Mouse (Mus musculus) lung, postnatal 4 days (tissue): Measurements from ENCODE around the gene Uba3.

Experiments used
- DNase-seq, 2 experiments: peaks; one replicate each; pipeline ENCODE4 v3.0.0; 2021

Gene Uba3

DNA sequence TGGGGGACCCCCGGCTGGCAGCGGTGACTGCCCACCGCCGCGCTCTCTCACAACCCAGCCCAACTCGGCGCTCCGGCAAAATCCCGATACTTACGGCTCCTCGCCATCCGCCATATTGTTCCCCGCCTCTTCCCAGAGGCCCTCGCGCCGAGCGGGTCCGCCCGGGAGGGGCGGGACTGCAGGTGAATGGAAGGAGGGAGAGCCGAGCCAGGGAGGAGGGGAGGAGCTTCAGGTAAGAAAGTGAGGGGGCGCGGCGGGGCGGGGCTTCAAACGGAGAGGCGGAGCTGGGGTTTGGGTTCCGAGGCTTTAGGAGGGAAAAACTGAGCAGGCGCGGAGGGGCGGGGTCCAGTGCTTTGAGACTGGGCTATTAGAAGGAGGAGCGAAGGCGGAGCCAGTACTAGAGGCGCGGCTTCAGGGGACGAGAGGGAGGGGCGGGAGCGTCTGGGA, at the start of gene Uba3:
Uba3 (minus strand) TSS at position 209 of the 447 bp plus-strand sequence.
- peak; percentile 99 to 100 for DNase-seq

DNA sequence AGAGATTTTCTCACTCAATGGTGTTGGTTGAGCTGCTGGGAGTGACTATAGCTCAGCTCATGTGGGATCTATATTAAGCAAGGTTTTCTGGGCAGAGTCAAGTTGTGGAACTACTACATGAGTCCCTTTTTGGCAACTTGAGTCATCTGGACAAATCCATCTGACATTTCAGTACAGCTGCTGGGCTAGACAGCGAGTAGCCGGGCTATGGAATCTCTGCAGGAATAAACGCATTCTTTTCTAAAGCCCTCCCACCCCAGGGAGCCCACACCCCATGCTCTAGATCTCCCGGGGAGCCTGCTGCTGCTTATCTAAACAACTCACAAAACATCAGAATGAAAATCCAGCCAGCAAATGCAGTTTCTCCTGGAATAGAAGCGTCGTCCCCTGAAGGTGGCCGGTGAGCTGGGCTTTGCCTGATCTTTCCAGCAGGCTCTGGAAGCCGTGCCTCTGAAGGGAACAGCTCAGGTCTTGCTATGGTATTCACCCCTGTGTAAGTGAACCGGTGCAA, 47.3 kb upstream of the Uba3 start, which contains the start of gene Lmod3:
Lmod3 (minus strand) TSS at position 49 of the 511 bp plus-strand sequence.
- peak in 1 of 2 experiments; percentile 30 for DNase-seq

DNA sequence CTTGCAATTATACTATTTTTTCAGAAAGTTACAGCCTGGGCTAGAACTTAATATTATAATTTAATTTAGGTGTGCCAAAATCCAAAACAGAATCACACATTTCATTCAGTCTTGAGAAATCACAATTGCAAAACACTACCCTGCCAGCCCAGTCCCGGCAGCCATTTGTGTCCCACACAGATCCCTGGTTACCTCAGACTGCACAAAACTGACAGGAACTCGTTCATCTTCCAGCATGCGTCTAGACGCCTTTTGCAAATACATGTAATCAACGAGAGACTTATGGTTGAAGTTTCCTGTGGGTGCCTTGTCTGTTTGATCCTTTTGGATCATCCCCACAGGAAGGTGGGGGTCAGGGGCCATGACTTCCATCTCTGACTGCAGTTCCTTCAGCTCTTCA, 46.6 kb upstream of the Uba3 start:
- DNase-seq, result no peak

DNA sequence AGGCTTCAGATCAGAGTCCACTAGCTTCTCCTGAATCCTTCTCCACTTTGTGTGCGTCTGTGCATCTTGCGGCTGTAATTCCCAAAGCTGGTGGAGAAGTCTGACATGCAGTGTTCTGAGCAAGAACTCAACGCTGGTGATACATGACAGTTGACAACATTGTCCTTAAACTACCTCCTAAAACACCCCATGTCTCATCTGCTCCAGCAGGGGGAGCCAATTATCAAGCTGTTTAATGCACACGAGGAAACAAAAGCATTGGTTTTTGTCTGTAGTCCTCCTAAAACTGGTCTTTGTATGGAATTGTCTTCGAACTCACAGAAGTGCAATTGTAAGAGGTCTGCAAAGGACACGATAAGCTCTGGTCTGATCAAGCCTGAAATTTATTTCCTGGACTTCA, 45.5 kb upstream of the Uba3 start:
- peak in 1 of 2 experiments; percentile 65 for DNase-seq

DNA sequence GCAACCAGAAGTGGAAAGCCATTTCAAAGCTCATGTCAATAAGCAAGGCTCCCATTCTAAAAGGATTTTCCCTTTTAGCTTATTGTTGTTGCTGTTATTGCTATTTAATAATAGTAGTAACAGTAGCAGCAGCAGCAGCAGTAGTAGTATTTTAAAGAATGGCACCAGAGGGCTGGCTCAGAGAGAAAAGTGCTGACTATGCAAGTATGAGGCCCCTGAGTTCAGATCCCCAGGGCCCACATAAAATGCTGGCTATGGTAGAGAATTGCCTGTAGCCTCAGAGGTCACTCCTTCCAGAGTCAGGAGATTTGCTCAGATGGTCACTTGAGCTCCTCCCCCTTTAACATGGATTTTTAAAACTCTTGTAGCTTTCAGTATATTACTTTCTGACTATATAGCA, 39.8 kb upstream of the Uba3 start:
- no peak for DNase-seq

DNA sequence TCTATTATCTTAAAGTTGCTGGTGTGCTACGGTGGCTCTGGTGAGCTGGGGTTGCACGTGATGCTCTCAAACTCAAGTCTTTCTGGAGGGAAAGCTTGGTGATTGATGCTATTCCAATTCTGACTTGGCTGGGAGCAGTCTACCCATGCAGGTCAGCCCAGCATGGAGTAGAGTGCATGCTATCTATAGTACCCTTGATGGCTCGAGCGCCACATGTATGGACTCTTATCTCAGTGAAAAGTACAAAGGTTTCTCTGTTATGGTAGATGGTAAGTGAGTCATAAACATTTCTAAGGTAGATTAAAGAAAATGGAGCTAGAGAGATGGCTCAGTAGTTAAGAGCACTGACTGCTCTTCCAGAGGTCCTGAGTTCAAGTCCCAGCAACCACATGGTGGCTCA, 37.1 kb upstream of the Uba3 start:
- no peak for DNase-seq

DNA sequence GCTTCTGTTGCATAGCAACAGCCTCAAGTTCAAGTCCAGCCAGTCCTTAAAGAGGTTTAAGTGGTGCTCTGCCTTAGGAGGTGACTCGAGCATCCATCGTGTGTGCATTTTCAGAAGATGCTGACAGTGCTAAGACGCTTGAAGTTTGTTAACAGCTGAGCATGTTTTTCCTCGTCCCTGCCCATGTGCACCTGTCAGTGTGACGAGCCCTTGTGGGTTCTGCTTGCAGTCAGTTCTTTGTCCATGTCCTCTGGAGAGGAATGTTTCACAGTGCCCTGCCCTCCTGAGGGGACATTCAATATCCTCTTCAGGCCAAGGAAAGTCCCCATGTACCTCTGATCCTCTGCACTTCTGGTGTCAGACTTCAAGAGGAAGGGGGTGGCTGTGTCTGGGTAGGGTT, 34.6 kb upstream of the Uba3 start:
- no peak for DNase-seq

DNA sequence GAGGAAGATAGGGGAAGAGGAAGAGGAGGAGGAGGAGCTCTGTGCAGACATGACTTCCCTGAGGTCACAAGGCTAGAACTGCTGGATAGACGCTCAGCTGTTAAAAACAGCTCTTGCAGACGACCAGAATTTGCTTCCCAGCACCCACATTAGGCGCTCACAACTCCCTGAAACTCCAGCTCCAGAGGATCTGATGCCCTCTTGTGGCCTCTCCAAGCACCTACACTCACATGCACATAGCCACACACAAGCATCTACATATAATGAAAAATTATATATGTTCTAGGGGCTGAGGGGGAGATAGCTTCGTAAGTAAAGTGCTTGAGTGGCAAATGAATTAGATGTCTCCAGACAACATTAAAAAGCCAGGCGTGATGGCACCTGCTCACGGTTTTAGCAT, 33.9 kb upstream of the Uba3 start:
- no peak for DNase-seq

DNA sequence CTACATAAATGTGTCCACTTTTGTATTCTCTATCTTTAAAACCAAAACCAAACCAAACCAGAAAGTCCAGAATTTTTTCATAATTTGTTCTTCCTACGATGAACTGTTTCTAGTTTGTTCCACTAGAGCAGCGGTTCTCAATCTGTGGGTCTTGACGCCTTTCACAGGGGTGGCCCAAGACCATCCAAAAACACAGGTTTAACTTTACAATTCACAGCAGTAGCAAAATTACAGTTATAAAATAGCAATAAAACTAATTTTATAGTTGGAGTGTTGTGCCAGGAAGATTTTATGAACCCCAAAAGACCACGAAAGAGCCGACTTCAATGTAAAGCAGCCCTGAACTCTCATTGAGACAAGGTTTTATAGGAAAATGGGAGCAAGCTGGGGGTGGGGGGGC, 30.6 kb upstream of the Uba3 start:
- no peak for DNase-seq

DNA sequence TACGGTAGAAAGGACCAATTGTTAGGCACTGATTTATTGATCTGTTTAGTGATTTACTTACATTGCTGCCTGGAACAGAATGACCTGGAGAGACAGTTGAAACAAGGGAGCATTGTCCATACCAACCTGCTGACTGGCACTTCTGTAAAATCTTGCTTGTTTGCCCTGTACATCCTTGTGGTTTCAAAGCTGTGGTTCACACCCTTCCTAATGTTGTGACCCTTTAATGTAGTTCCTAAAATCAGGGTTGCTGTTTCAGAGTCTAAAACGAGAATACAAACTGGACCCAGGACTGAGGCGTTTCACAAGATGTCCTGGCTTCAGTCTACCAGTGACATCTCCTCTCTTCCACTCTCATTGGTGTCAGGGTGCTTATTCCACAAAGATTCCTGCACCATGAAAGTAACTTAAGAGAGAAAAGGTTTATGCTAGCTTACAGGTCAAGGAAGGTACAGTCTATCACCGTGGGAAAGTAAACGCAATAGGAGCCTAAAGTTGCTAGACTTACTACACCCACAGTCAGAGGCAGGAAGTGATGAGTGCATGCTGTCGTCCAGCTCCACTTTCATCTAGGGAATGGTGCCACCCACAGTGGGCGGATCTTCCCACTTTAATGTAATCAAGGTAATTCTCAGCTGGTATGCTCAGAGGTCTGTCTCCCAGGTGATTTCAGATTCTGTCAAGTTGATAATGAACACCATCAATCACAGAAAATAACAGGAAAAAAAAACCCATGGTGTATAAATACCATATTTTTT, 29.6 kb upstream of the Uba3 start:
- DNase-seq, result no peak

DNA sequence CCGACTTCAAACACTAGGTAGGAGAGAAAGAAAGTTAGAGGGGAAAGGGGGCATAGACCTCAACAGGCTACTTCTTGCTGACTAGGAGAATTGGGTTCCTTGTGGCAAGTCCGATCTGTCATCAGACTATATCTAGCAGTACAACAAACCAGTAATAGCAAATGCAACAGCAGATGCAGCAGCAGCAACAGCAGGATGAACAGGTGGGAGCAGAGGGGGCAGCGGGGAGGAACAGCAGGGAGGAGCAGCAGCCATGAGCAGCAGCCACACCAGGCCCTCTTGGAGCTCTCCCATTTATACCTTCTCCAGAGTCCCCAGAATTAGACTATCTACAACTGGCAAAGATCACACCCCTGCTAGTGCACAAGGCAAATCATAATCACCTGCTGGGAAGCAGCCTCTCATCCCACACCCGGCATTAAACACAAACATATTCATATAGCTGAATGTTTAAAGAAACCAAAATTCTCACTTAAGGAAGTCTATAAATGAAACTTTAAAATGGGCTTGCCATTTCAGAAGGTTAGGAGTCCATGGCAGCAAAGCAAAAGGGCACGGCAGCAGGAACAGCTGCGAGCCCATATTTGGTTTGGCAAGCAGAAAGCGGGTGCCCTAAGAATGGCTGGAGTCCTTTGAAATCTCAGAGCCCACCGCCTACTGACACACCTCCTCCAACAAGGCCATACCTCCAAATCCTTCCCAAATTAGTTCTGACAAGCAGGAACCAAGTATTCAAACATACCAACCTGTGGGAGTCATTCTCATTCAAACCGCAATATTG, 21.8 kb upstream of the Uba3 start:
- no peak for DNase-seq

DNA sequence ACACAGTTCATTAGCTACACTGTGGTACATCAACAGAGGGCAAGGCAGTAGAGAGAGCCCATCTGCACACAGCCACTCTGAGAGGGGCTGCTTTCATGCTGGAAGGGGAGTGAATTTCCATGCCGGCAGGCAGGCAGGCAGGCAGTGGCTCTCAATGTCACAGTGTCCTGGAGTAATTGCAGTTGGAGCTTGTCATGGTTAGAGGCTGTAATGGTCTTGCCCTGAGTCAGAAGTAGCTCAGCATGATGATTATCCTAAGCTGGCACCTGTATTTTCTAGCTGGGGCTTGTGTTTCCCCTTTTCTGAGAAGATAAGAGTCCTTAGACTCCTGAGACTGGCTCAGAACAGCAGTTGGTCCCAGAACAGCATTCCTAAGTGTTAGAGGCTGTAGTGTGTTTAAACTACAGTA, 20.6 kb upstream of the Uba3 start:
- DNase-seq, result no peak

DNA sequence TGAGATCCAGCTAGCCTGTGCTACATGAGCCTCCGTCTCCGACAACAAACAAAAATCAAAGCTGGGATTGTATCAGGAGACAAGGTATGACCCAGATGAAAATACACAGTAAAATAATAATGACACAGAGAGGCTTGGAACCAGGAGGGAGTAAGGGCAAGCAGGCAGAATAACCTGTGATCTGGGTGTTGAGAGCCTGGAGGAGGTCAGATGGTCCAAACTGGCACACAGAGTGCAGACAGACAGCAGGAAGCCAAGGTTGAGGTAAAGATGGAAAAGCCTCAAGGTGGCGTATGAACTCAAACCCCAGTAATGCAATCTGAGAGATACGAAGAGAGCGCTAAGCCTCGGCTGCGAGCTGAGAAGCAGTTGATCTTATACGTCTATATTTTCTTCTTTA, 19.1 kb upstream of the Uba3 start:
- no peak for DNase-seq

DNA sequence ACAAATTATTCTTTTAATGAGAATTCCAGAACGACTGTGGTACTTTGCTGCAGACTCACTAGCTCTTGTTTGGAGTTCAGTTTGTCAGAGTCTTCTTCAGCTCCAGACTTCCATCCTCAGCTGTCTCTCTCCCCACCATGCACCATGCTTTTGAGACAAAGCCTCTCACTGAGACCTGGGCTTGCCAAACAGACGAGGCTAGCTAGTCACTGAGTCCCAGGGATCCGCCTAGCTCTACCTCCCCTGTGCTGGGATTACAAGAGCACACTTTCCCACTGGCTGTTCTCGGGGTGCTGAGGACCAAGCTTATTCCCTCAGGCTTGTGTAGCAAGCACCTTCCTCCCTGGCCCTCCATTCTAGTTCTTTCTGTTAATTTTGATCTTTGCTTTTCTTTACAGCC, 18.1 kb upstream of the Uba3 start:
- no peak for DNase-seq

DNA sequence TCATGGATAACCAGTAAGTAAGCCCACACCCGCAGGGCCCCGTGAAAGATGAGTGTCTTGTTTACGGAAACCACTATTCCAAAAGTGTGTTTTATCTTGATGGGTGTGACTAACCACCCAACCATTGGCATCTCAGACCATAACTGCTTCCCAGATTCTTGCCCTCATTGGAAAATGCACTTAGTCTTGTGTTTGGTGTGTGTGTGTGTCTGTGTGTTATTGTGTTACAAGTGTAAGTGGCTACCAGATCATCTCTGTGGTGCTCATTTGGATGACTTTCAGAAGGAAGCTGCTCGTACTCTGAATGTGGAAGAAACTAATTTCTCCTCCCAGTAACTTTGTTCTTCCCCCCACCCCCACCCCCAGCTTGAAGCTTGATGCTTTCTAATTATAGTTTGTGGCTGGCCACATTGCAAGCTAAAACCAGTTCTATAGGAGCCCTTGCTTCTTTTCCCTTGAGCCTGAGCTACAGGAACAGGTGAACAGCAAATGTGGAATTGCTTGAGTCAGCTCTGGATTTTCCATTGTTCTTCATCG, 17.6 kb upstream of the Uba3 start:
- DNase-seq, result no peak

DNA sequence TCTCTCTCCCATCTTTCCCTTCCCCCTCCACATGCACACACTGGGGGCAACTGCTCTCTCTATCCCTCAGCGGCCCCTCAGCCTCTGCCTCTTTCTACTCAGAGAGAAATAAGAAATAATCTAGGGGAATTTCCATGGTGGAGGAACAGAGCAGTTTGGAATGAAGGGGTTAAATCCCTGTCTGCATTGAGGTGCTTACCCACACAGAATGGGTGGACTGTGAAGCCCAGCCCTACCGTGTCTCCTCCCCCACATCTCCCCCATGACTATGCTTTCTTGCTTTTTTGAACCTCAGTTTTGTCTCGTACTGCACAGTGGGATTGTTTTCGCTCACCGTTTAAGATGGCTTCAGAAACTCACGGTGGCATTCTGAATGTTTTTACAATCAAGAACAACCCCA, 16.9 kb upstream of the Uba3 start:
- DNase-seq, result no peak

DNA sequence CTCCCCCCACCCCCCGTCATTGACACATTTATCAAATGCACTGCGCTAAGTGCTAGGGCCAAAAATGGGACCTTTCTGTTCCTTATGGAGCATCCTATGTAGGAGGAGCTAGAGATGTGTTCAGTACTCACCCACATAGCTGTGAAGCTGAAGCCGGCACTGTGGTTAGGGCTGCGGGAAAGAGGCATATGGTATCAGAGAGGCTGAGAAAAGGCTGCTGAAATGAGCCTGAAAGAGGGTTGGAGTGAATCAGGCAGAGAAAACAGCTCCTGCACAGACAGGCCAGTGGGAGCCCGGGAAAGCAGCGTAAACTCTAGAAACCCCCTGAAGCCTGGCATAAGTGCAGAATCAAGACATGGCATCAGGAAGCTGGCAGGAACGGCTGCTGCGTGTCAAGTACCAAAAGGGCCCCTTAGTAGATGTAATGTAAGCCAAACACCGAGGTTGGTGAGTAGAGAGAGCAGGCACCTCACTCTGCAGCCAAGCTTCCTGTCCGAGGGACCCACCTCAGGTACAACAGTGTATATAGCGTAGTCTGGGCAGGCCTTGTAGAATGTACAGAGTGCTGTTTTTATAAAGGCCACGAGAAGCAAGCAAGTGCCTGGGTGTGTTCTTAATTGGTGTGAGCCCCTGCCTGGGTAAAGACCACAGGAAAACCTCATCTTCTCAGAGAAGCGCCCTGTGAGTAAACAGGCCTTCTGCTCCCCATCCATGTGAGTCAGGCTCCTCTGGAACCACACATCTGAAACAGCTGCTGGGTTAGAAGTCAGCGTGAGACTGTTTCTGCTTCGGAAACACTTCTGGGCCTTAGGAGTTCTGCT, 16.0 kb upstream of the Uba3 start:
- DNase-seq, result peak in 1 of 2 experiments; percentile 29

DNA sequence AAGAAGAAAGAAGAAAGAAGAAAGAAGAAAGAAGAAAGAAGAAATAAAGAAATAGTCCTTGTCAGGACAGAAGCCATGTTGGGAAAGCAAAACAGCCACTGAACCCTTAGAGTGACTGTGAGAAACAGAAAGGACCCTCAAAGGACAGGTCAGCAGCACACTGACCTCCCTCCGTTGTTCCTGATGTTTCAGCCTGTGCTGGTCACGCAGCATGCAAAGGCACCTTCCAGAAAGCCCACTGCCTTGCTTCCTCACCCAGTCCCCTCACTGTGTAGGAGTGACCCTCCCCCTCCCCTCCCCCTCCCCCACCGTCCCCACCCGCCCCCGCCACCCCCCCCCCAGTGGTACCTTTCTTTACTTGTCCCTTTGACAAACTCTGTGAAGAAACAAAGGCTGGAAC, 15.2 kb upstream of the Uba3 start:
- no peak for DNase-seq

DNA sequence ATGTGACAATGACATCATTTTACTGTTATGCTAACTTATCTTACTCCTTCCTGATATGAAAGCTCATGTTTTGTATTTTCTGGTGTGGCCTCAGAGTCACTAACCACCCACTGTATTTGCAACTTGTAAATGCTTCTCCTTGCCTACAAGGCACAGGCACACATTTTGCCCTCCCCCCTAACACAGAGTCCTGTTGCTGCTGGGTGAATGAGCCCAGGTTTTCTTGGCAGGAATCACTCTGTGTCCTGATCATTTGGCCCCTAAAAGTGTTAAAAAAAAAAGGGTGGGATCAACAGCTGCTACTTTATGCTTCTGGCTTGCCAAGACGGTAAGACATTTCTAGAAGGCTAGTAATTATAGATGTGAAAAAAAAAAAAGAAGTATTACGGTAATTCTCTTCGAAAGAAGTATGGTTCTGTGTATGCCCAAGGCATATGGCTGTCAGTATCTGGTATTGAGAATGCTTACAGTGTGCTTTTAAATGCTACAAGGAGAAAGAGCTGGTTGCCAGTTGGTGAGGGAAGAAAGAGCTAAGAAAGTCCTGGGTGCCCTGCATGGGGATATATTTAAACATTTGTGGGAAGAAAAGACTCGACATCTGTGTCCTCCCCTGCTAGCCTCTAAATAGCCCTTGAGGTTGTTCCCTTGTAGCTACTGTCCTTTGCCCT, 10.8 kb upstream of the Uba3 start:
- no peak for DNase-seq

DNA sequence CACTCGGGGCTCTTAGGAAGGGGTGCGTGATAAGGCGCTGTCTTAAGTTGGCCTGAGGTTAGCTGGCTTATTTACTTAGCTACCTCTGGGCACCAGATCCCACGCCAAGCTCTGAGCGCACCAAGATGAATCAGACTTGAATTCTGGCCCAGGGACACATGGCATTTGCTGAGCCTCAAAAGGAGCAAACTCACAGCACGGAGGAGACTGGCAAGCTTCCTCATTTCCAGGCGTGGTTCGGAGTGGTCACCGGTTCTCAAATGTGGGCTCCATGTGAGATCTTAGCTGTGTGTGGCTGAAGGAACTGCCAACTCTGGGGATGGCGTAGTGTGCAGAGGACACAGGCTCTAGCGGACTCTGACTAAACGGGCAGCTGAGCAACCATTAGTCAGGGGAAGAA, 6.5 kb upstream of the Uba3 start:
- DNase-seq, result peak; percentile 40 to 55

DNA sequence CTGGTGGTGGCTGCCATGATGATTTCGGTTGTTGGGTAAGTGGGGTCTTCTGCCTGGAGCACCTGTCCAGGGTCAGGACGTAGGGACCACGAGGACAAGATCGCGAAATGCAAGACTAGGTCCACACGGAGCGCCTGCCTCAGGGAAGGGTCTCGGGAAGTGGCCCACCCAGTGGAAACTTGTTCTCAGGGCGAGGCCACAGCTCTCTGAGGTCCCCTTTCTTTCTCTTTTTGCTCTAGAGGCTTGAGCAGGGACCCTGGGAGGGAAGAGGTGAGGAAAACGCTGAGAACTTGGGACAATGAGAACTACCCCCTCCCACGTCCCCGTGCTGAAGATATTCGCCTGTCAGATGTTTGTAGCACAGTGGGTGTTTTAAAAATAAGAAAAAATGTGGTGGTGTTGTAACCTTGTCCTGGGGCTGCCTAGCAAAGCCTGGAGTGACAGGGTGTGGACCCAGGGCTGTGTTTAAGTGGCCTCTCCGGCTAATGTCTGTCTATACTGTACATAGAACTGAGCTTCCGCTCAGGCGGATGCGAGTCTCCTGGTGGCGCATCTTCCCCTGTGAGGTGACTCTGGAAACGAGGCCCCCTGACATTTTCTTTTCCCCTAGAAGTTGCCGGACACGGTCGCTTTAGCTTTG, 5.6 kb upstream of the Uba3 start:
- DNase-seq, result peak; percentile 32 to 43
